Mouse (Mus musculus): Measurements from ENCODE around the gene Wdr72. TPM values are rescaled to one million over a fixed set of nuclear protein-coding genes. Genes with fewer than 3 reads are reported as not detected.

Wdr72 gene
- 0.33 and 0.68 TPM in 2 replicates for polyA plus RNA-seq (2014; fragmentation: Nextera tagmentation; extraction: Ambion mirVana)

DNA sequence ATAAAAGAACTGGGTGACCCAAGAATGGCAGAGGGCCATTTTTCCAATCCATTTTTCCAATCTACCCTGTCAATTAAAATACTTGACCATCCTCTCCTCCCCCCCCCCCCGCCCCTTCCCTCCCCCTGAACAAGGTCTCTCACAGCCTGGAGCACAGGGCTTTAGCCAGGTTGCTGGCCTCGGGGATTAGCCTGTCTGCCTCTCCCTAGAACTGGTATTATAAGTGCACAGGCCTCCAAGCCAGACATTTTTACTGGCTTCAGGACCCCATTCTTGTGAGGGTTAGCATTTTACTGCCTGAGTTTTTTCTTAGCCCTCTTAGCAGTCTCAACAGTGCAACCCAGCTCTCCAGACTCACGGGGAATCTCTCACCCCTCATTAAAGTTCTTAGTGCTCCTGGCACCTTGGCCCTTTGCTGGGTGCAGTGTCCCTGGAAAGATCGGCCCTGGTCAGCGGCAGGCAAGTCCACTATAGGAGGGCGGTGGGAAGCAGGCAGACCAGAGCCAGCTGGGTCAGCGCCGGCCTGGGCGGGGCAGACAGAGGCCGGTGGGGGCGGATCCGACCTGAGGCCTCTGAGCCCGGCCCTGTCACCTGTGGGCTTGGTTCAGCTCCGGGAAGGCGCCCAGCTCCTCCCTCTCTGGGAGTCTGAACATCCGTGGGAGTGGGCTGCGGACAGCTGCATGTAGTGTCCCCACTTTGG, at the start of gene Wdr72:
Gene Wdr72 (plus strand): TSS at position 596 of the 700 bp plus-strand sequence.
- WGBS = 9% methylated on average over 16 of the region's 17 CpGs
- Histone ChIP-seq H3K9ac (ENCODE audit: low read depth, low read length) (peak within 1 kb of the TSS; percentile 37; the same call in 1 of the 2 replicates), H3K36me3 (ENCODE audit: control insufficient read depth, insufficient read depth, low read length) (no peaks in the 10 kb centered on the region), H3K4me1 (replicated peaks; ENCODE audit: control insufficient read depth, insufficient read depth, low read length) (no peaks in the 10 kb centered on the region), H3K4me2 (replicated peaks; ENCODE audit: low read depth, low read length) (peak within 1 kb of the TSS; percentile 35), H3K27me3 (ENCODE audit: control insufficient read depth, insufficient read depth, low read length) (no peaks in the 10 kb centered on the region), H3K4me3 (ENCODE audit: low read depth, low read length) (peak within 1 kb of the TSS; percentile 13; the same call in 1 of the 2 replicates), H3K9me3 (ENCODE audit: control insufficient read depth, low read length) (no peaks in the 10 kb centered on the region), H3K27ac (ENCODE audit: low read depth, low read length) (no peak within 1 kb of the TSS)
- ATAC-seq (ENCODE audit: low FRiP score) (no peak), DNase-seq (ENCODE audit: low spot score) (peak; percentile 19)

DNA sequence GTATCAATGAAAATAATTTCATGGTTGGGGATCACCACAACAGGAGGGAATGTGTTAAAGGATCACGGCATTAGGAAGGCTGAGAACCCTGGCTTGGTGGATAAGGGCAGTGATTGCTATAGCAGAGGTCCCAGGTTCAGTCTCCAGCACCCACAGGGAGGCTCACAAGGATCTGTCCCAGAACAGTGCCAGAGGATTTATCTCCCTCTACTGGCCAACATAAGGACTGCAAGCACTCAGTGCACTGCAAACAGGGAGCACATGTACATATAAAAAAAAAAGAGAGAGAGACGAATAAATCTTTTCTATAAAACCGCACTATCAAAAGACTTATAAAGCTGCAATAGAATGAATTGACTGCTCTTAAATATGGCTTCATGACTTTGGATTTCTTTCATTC, 43.9 kb upstream of the Wdr72 start:
- ATAC-seq (ENCODE audit: low FRiP score) (no peak), DNase-seq (ENCODE audit: low spot score) (peak; percentile 33)
- Histone ChIP-seq H3K4me2 (replicated peaks; ENCODE audit: low read depth, low read length) (no peak overlapping the region), H3K27ac (ENCODE audit: low read depth, low read length) (no peak overlapping the region), H3K4me1 (replicated peaks; ENCODE audit: control insufficient read depth, insufficient read depth, low read length) (no peaks in the 10 kb centered on the region), H3K9ac (ENCODE audit: low read depth, low read length) (no peak overlapping the region), H3K4me3 (ENCODE audit: low read depth, low read length) (no peak overlapping the region), H3K9me3 (ENCODE audit: control insufficient read depth, low read length) (no peaks in the 10 kb centered on the region), H3K27me3 (ENCODE audit: control insufficient read depth, insufficient read depth, low read length) (no peaks in the 10 kb centered on the region), H3K36me3 (ENCODE audit: control insufficient read depth, insufficient read depth, low read length) (no peaks in the 10 kb centered on the region)
- 87% methylated on average over 3 of the region's 3 CpGs for WGBS

DNA sequence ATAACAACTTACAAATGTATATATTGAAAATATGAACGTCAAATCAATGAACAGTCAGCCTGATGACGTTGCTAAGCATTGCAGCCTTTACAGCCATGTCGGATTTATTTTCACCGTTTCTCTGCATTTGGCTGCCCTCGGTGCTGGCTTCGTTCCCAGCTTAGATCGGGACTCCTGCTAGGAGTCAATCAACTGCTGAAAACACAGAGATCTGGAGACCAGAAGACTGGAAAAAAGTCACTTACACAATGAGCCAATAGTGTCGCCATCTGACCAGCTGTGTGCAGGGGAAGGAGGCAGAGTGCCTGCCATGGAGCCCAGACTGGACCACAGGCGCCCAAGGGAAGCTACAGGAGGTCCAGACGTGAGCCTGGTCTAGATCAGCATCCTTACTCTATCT, 43.4 kb upstream of the Wdr72 start:
- no peaks in the 10 kb centered on the region for H3K9me3 ChIP-seq (ENCODE audit: control insufficient read depth, low read length)
- H3K4me3 ChIP-seq (ENCODE audit: low read depth, low read length) = no peak overlapping the region
- no peak overlapping the region for H3K27ac ChIP-seq (ENCODE audit: low read depth, low read length)
- ATAC-seq (ENCODE audit: low FRiP score) (no peak), DNase-seq (ENCODE audit: low spot score) (no peak)
- no peak overlapping the region for H3K9ac ChIP-seq (ENCODE audit: low read depth, low read length)
- 75% methylated on average over 10 of the region's 10 CpGs for WGBS
- H3K4me1 ChIP-seq (replicated peaks; ENCODE audit: control insufficient read depth, insufficient read depth, low read length) = no peaks in the 10 kb centered on the region
- H3K27me3 ChIP-seq (ENCODE audit: control insufficient read depth, insufficient read depth, low read length) = no peaks in the 10 kb centered on the region
- no peaks in the 10 kb centered on the region for H3K36me3 ChIP-seq (ENCODE audit: control insufficient read depth, insufficient read depth, low read length)
- no peak overlapping the region for H3K4me2 ChIP-seq (replicated peaks; ENCODE audit: low read depth, low read length)

DNA sequence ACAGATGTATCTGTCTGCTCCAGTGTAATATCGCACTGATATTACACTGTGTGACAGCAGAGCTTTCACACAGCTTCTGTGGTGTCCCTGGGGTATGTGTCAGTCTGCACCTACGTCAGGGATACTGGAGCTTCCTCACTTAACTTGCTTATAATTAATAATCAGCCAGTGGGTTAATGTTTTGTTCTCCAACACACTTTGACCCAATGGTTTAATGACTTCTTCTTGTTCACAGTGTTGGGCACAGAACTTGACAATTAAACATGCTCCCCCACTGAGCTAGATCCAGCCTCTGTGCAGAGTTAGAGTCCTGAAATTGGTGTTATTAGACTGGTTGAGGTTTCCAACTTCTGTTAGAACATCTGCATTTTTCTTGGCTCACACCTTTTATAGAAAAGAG, 34.2 kb upstream of the Wdr72 start:
- Histone ChIP-seq H3K9ac (ENCODE audit: low read depth, low read length) (no peak overlapping the region), H3K27me3 (ENCODE audit: control insufficient read depth, insufficient read depth, low read length) (no peaks in the 10 kb centered on the region), H3K4me2 (replicated peaks; ENCODE audit: low read depth, low read length) (no peak overlapping the region), H3K4me3 (ENCODE audit: low read depth, low read length) (no peak overlapping the region), H3K9me3 (ENCODE audit: control insufficient read depth, low read length) (no peaks in the 10 kb centered on the region), H3K36me3 (ENCODE audit: control insufficient read depth, insufficient read depth, low read length) (no peaks in the 10 kb centered on the region), H3K27ac (ENCODE audit: low read depth, low read length) (no peak overlapping the region), H3K4me1 (replicated peaks; ENCODE audit: control insufficient read depth, insufficient read depth, low read length) (no peaks in the 10 kb centered on the region)
- DNase-seq (ENCODE audit: low spot score) = no peak
- ATAC-seq (ENCODE audit: low FRiP score) = no peak
- WGBS = 77% methylated on average over 2 of the region's 2 CpGs

- no peaks in the 10 kb centered on the region for H3K36me3 ChIP-seq (ENCODE audit: control insufficient read depth, insufficient read depth, low read length)
- H3K27me3 ChIP-seq (ENCODE audit: control insufficient read depth, insufficient read depth, low read length) = no peaks in the 10 kb centered on the region
- DNase-seq (ENCODE audit: low spot score) = no peak
- no peaks in the 10 kb centered on the region for H3K9me3 ChIP-seq (ENCODE audit: control insufficient read depth, low read length)
- ATAC-seq (ENCODE audit: low FRiP score) = no peak
- H3K4me1 ChIP-seq (replicated peaks; ENCODE audit: control insufficient read depth, insufficient read depth, low read length) = no peaks in the 10 kb centered on the region
- no peak overlapping the region for H3K27ac ChIP-seq (ENCODE audit: low read depth, low read length)
- no peak overlapping the region for H3K9ac ChIP-seq (ENCODE audit: low read depth, low read length)
- H3K4me3 ChIP-seq (ENCODE audit: low read depth, low read length) = no peak overlapping the region
- no peak overlapping the region for H3K4me2 ChIP-seq (replicated peaks; ENCODE audit: low read depth, low read length)
Measured at GRCm38 (mm10) chr9:74078458-74078857, 31.7 kb upstream of the Wdr72 start.

DNA sequence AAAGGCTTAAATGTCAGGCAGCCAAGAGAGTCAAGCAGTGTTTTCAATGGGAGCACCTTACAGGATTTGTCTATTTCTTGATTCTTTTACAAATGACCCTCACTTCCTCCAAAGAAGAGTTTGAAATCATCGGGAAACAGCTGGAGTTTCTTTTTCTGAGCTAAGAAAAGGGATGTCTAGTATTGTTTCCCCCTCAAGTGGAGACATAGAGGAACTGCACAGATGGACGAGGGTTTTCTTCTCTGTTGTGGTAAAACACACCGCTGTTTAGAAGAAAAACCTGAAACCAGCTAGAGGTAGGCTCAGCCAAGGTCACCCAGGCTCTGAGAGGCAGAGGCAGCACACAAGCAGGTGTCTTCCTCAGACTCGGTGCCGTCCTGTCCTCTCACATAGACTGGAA, 29.9 kb upstream of the Wdr72 start:
- Histone ChIP-seq H3K4me3 (ENCODE audit: low read depth, low read length) (no peak overlapping the region), H3K27me3 (ENCODE audit: control insufficient read depth, insufficient read depth, low read length) (no peaks in the 10 kb centered on the region), H3K9me3 (ENCODE audit: control insufficient read depth, low read length) (no peaks in the 10 kb centered on the region), H3K4me2 (replicated peaks; ENCODE audit: low read depth, low read length) (no peak overlapping the region), H3K4me1 (replicated peaks; ENCODE audit: control insufficient read depth, insufficient read depth, low read length) (no peaks in the 10 kb centered on the region), H3K9ac (ENCODE audit: low read depth, low read length) (no peak overlapping the region), H3K27ac (ENCODE audit: low read depth, low read length) (no peak overlapping the region), H3K36me3 (ENCODE audit: control insufficient read depth, insufficient read depth, low read length) (no peaks in the 10 kb centered on the region)
- ATAC-seq (ENCODE audit: low FRiP score) (no peak), DNase-seq (ENCODE audit: low spot score) (no peak)
- WGBS = 45% methylated on average over 5 of the region's 5 CpGs

DNA sequence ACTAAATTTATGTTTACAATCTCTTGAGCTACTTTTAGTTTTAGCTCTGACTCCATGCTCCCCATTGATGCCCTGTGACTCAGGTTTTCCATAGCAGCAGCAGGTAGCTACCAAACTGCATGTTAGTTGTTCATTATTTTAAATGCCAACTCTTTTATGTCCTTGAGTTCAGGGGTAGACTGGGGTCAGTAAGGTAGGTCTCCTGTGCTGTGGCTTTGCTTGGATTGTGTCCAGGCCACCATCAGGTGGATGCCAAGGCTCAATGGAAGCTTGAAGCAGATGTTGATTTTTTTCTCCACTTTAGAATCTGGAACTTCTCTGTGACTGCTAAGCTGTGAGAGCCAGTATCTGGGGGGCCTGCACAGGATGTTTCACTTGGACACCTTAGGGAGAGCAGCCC, 8.6 kb upstream of the Wdr72 start:
- Histone ChIP-seq H3K4me2 (replicated peaks; ENCODE audit: low read depth, low read length) (no peak overlapping the region), H3K27ac (ENCODE audit: low read depth, low read length) (no peak overlapping the region), H3K36me3 (ENCODE audit: control insufficient read depth, insufficient read depth, low read length) (no peaks in the 10 kb centered on the region), H3K4me3 (ENCODE audit: low read depth, low read length) (no peak overlapping the region), H3K9ac (ENCODE audit: low read depth, low read length) (no peak overlapping the region), H3K4me1 (replicated peaks; ENCODE audit: control insufficient read depth, insufficient read depth, low read length) (no peaks in the 10 kb centered on the region), H3K27me3 (ENCODE audit: control insufficient read depth, insufficient read depth, low read length) (no peaks in the 10 kb centered on the region), H3K9me3 (ENCODE audit: control insufficient read depth, low read length) (no peaks in the 10 kb centered on the region)
- DNase-seq (ENCODE audit: low spot score) (no peak), ATAC-seq (ENCODE audit: low FRiP score) (no peak)

DNA sequence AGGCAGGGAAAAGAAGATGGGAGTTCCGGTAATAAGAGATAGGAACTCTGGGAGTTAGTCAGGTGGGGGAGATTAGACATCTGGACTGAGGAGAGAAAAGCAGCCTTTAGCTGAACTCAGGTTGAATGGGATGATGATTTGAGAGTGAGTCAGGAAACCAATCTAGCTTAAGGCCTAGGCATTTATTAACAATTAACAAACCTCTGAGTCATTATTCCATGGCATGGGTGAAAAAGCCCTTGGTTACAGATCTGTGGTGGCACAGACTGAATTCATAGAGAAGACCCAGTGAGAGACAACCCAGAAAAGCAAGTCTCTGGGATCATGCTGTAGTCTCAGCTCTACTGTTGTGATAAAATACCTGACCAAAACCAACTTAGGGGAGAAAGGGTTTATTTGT, 7.5 kb upstream of the Wdr72 start:
- no peaks in the 10 kb centered on the region for H3K27me3 ChIP-seq (ENCODE audit: control insufficient read depth, insufficient read depth, low read length)
- H3K9ac ChIP-seq (ENCODE audit: low read depth, low read length) = no peak overlapping the region
- no peak overlapping the region for H3K4me3 ChIP-seq (ENCODE audit: low read depth, low read length)
- no peak for DNase-seq (ENCODE audit: low spot score)
- no peaks in the 10 kb centered on the region for H3K36me3 ChIP-seq (ENCODE audit: control insufficient read depth, insufficient read depth, low read length)
- H3K9me3 ChIP-seq (ENCODE audit: control insufficient read depth, low read length) = no peaks in the 10 kb centered on the region
- no peaks in the 10 kb centered on the region for H3K4me1 ChIP-seq (replicated peaks; ENCODE audit: control insufficient read depth, insufficient read depth, low read length)
- 90% methylated on average over 1 of the region's 1 CpGs for WGBS
- no peak overlapping the region for H3K4me2 ChIP-seq (replicated peaks; ENCODE audit: low read depth, low read length)
- ATAC-seq (ENCODE audit: low FRiP score) = no peak
- no peak overlapping the region for H3K27ac ChIP-seq (ENCODE audit: low read depth, low read length)

DNA sequence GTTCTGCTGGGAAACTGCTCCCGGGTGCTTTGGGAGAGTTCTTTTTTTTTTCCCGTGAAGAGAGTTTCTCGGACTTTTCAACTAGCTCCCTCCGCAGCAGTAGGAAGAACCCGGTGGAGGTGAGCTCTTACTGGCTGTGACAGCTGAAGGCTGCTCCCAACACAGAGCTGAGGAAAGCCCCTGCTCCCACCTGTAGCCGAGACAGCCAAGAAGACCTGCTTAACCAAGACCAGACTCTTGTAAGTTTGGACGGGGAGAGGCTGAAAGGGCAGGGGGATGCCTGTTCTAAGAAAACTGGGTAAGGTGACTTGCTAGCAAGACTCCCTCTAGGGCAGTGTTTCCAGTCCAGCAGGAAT, 283 bp downstream of the Wdr72 start:
- H3K27ac ChIP-seq (ENCODE audit: low read depth, low read length) = no peak overlapping the region
- H3K4me1 ChIP-seq (replicated peaks; ENCODE audit: control insufficient read depth, insufficient read depth, low read length) = no peaks in the 10 kb centered on the region

More for the DNA sequence above, 283 bp downstream of the Wdr72 start:
- H3K9me3 ChIP-seq (ENCODE audit: control insufficient read depth, low read length) = no peaks in the 10 kb centered on the region
- ATAC-seq (ENCODE audit: low FRiP score) (no peak), DNase-seq (ENCODE audit: low spot score) (peak; percentile 18)
- peak overlapping the region; percentile 35 for H3K4me2 ChIP-seq (replicated peaks; ENCODE audit: low read depth, low read length)
- WGBS = 6% methylated on average over 7 of the region's 7 CpGs
- no peaks in the 10 kb centered on the region for H3K36me3 ChIP-seq (ENCODE audit: control insufficient read depth, insufficient read depth, low read length)
- peak overlapping the region; percentile 37; the same call in 1 of the 2 replicates for H3K9ac ChIP-seq (ENCODE audit: low read depth, low read length)
- no peaks in the 10 kb centered on the region for H3K27me3 ChIP-seq (ENCODE audit: control insufficient read depth, insufficient read depth, low read length)
- peak overlapping the region; percentile 13; the same call in 1 of the 2 replicates for H3K4me3 ChIP-seq (ENCODE audit: low read depth, low read length)

All from hindbrain, embryonic 11.5 days (tissue).